Mouse (Mus musculus) forebrain, embryonic 11.5 days (tissue): ENCODE measurements around the gene Pla2g2f. TPM values are rescaled to one million over a fixed set of nuclear protein-coding genes. Genes with fewer than 3 reads are reported as not detected.

Source experiments
- ATAC-seq: fragments of 200-750 bp; cut with Nextera tagmentation; replicated peaks from 2 replicates; pipeline ENCODE4 v1.8.0; 2017; ENCODE audit warnings: moderate TSS enrichment; ENCODE audit not compliant: low FRiP score
- DNase-seq: peaks from one replicate; pipeline ENCODE4 v3.0.0-alpha.2; 2017; ENCODE audit warnings: low spot score
- H3K27ac ChIP-seq: fragments of 300-500 bp; sonication (generic); 2 replicates; pipeline ENCODE4 v1.5.1; 2014; ENCODE audit warnings: low read depth, low read length
- H3K27me3 ChIP-seq: fragments of 300-500 bp; sonication (generic); 2 replicates; pipeline ENCODE4 v1.6.1; 2014; ENCODE audit warnings: mild to moderate bottlenecking, low read length, mixed read lengths; ENCODE audit not compliant: control insufficient read depth, insufficient read depth
- H3K36me3 ChIP-seq: fragments of 300-500 bp; sonication (generic); 2 replicates; pipeline ENCODE4 v1.6.1; 2014; ENCODE audit warnings: mild to moderate bottlenecking, low read length, moderate library complexity, mixed read lengths; ENCODE audit not compliant: control insufficient read depth, insufficient read depth
- H3K4me1 ChIP-seq: fragments of 300-500 bp; sonication (generic); replicated peaks from 2 replicates; pipeline ENCODE4 v1.6.1; 2014; ENCODE audit warnings: low read length, mixed read lengths; ENCODE audit not compliant: control insufficient read depth, insufficient read depth
- H3K4me2 ChIP-seq: fragments of 300-500 bp; sonication (generic); 2 replicates; pipeline ENCODE4 v1.6.1; 2014; ENCODE audit warnings: low read depth, mild to moderate bottlenecking, low read length, moderate library complexity, mixed read lengths; ENCODE audit not compliant: severe bottlenecking
- H3K4me3 ChIP-seq: fragments of 300-500 bp; sonication (generic); 2 replicates; pipeline ENCODE4 v1.5.1; 2014; ENCODE audit warnings: low read depth, low read length
- H3K9ac ChIP-seq: fragments of 300-500 bp; sonication (generic); 2 replicates; pipeline ENCODE4 v1.6.1; 2014; ENCODE audit warnings: low read length
- H3K9me3 ChIP-seq: fragments of 300-500 bp; sonication (generic); 2 replicates; pipeline ENCODE4 v1.6.1; 2016; ENCODE audit warnings: low read length, mixed read lengths; ENCODE audit not compliant: control insufficient read depth
- WGBS: fragments of 180-500 bp; shearing (Covaris S2); extraction: QIAGEN DNeasy Blood & Tissue Kit; methylation state at CpG from one replicate; pipeline ENCODE4 v1.1.7; 2014; 5-methylcytosine and 5-hydroxymethylcytosine counted together
- polyA plus RNA-seq: library from polyadenylated mRNA; unstranded; fragments of >200 nt; fragmentation: Nextera tagmentation; extraction: Ambion mirVana; gene quantifications from 2 replicates; pipeline ENCODE4 v1.2.1, GENCODE M21; 2014

Gene Pla2g2f
- polyA plus RNA-seq, 1 experiment from 2014 or later = 0.09 TPM

GRCm38 (mm10) chr4:138734863-138735262 lies 22.6 kb downstream of the Pla2g2f start:
- H3K4me1 ChIP-seq = peaks cover 4% of the 10 kb centered on the region; the same call in 1 of the 2 replicates
- H3K4me3 ChIP-seq = no peak overlapping the region
- H3K36me3 ChIP-seq = no peaks in the 10 kb centered on the region
- H3K9me3 ChIP-seq = no peaks in the 10 kb centered on the region
- 96% methylated on average over 4 of the region's 4 CpGs for WGBS
- H3K4me2 ChIP-seq = no peak overlapping the region
- H3K9ac ChIP-seq = no peak overlapping the region
- no peaks in the 10 kb centered on the region for H3K27me3 ChIP-seq
- no peak for ATAC-seq
- no peak overlapping the region for H3K27ac ChIP-seq
- DNase-seq = no peak

GRCm38 (mm10) chr4:138734105-138734504 lies 23.3 kb downstream of the Pla2g2f start:
- Histone ChIP-seq H3K9ac (no peak overlapping the region), H3K4me1 (peaks cover 2% of the 10 kb centered on the region; the same call in 1 of the 2 replicates), H3K9me3 (no peaks in the 10 kb centered on the region), H3K4me2 (no peak overlapping the region), H3K27ac (no peak overlapping the region), H3K27me3 (no peaks in the 10 kb centered on the region), H3K4me3 (no peak overlapping the region), H3K36me3 (no peaks in the 10 kb centered on the region)
- no peak for DNase-seq
- 83% methylated on average over 7 of the region's 7 CpGs for WGBS
- no peak for ATAC-seq

- H3K4me2 ChIP-seq = no peak overlapping the region
- no peak overlapping the region for H3K4me3 ChIP-seq
- H3K36me3 ChIP-seq = no peaks in the 10 kb centered on the region
- H3K27ac ChIP-seq = no peak overlapping the region
- WGBS = 30% methylated on average over 9 of the region's 9 CpGs
- H3K27me3 ChIP-seq = no peaks in the 10 kb centered on the region
- ATAC-seq = no peak; the same call in 1 of the 2 replicates
- no peaks in the 10 kb centered on the region for H3K9me3 ChIP-seq
- DNase-seq = peak; percentile 57
- no peak overlapping the region for H3K9ac ChIP-seq
- H3K4me1 ChIP-seq = peaks cover 4% of the 10 kb centered on the region
These were observed 28.3 kb downstream of the Pla2g2f start for GRCm38 (mm10) chr4:138729018-138729703.

- H3K4me1 ChIP-seq = peaks cover 4% of the 10 kb centered on the region
- no peaks in the 10 kb centered on the region for H3K27me3 ChIP-seq
- no peak for ATAC-seq
- H3K9me3 ChIP-seq = no peaks in the 10 kb centered on the region
- no peak for DNase-seq
- no peak overlapping the region for H3K27ac ChIP-seq
- no peak overlapping the region for H3K4me2 ChIP-seq
- H3K36me3 ChIP-seq = no peaks in the 10 kb centered on the region
- WGBS = 86% methylated on average over 5 of the region's 5 CpGs
- H3K9ac ChIP-seq = no peak overlapping the region
- no peak overlapping the region for H3K4me3 ChIP-seq
These were observed 31.7 kb downstream of the Pla2g2f start for GRCm38 (mm10) chr4:138725751-138726150.

GRCm38 (mm10) chr4:138725127-138725461 lies 32.3 kb downstream of the Pla2g2f start:
- 6% methylated on average over 13 of the region's 13 CpGs for WGBS
- Histone ChIP-seq H3K36me3 (no peaks in the 10 kb centered on the region), H3K9me3 (no peaks in the 10 kb centered on the region), H3K4me1 (peaks cover 4% of the 10 kb centered on the region), H3K4me2 (peak overlapping the region; percentile 47), H3K27ac (no peak overlapping the region), H3K9ac (peak overlapping the region; percentile 28), H3K27me3 (no peaks in the 10 kb centered on the region), H3K4me3 (peak overlapping the region; percentile 13; the same call in 1 of the 2 replicates)
- ATAC-seq (peak; percentile 61), DNase-seq (peak; percentile 82)

- no peak for DNase-seq
- Histone ChIP-seq H3K9ac (peak within 1 kb of the TSS; percentile 28), H3K4me2 (peak within 1 kb of the TSS; percentile 47), H3K27me3 (no peaks in the 10 kb centered on the region), H3K4me3 (peak within 1 kb of the TSS; percentile 13; the same call in 1 of the 2 replicates), H3K9me3 (no peaks in the 10 kb centered on the region), H3K36me3 (no peaks in the 10 kb centered on the region), H3K27ac (no peak within 1 kb of the TSS), H3K4me1 (peaks cover 4% of the 10 kb centered on the region)
- no peak; the same call in 1 of the 2 replicates for ATAC-seq
- WGBS = 58% methylated on average over 18 of the region's 18 CpGs
These were observed 32.9 kb downstream of the Pla2g2f start, which contains the start of gene Pla2g2c for GRCm38 (mm10) chr4:138724354-138725126. TSS of gene Pla2g2c (plus strand) at chr4:138724792.

- Histone ChIP-seq H3K9me3 (no peaks in the 10 kb centered on the region), H3K4me3 (no peak overlapping the region), H3K4me1 (peaks cover 4% of the 10 kb centered on the region), H3K4me2 (no peak overlapping the region), H3K27ac (no peak overlapping the region), H3K9ac (no peak overlapping the region), H3K27me3 (no peaks in the 10 kb centered on the region), H3K36me3 (no peaks in the 10 kb centered on the region)
- 83% methylated on average over 15 of the region's 15 CpGs for WGBS
- ATAC-seq = no peak
- no peak for DNase-seq
These were observed 33.7 kb downstream of the Pla2g2f start for GRCm38 (mm10) chr4:138723493-138724281.

GRCm38 (mm10) chr4:138719264-138719596 lies 38.2 kb downstream of the Pla2g2f start:
- WGBS = 91% methylated on average over 5 of the region's 5 CpGs

More at GRCm38 (mm10) chr4:138719264-138719596, 38.2 kb downstream of the Pla2g2f start:
- Histone ChIP-seq H3K27ac (no peak overlapping the region), H3K27me3 (no peaks in the 10 kb centered on the region), H3K9ac (no peak overlapping the region), H3K9me3 (no peaks in the 10 kb centered on the region), H3K4me3 (no peak overlapping the region), H3K4me2 (no peak overlapping the region), H3K4me1 (no peaks in the 10 kb centered on the region), H3K36me3 (no peaks in the 10 kb centered on the region)
- ATAC-seq (no peak), DNase-seq (no peak)
